Mouse (Mus musculus) MEL (cell line): ENCODE data around the gene Gm6583. TPM values are rescaled to one million over a fixed set of nuclear protein-coding genes. Genes with fewer than 3 reads are reported as not detected.

ENCODE experiments used
- DNase-seq: peaks from one replicate; pipeline ENCODE4 v3.0.0; 2011; ENCODE audit warnings: low read depth, low spot score
- H3K27ac ChIP-seq: 2 replicates; pipeline ENCODE4 v1.5.1; 2012; ENCODE audit warnings: low read depth, mild to moderate bottlenecking, control low read depth, low read length, moderate library complexity; ENCODE audit not compliant: control insufficient read depth
- H3K27me3 ChIP-seq, 2 experiments: fragments of 150-350 bp in 1 of 2; sonication (generic) in 1 of 2; 2 replicates each; pipeline ENCODE4 v1.6.1; 2012; ENCODE audit warnings: low read length in 2 of 2, mild to moderate bottlenecking in 2 of 2, improper control_type of control experiment in 1 of 2, moderate library complexity in 1 of 2; ENCODE audit not compliant: insufficient read depth in 2 of 2, control insufficient read depth in 1 of 2
- H3K36me3 ChIP-seq, 2 experiments: 2 replicates each; pipeline ENCODE4 v1.6.1; 2012 to 2014; ENCODE audit warnings: low read length in 2 of 2, improper control_type of control experiment in 1 of 2, inconsistent platforms in 1 of 2, mild to moderate bottlenecking in 1 of 2; ENCODE audit not compliant: insufficient read depth in 2 of 2, control insufficient read depth in 1 of 2
- H3K4me1 ChIP-seq, 2 experiments: fragments of 150-350 bp in 1 of 2; sonication (generic) in 1 of 2; 2 replicates each; pipeline ENCODE4 v1.6.1; 2012; ENCODE audit warnings: low read length in 2 of 2, improper control_type of control experiment in 1 of 2, mild to moderate bottlenecking in 1 of 2; ENCODE audit not compliant: insufficient read depth in 2 of 2, control insufficient read depth in 1 of 2
- H3K4me3 ChIP-seq, 2 experiments: fragments of 150-350 bp in 1 of 2; sonication (generic) in 1 of 2; 2 replicates each; pipeline ENCODE4 v1.5.1; 2012; ENCODE audit warnings: low read depth in 2 of 2, low read length in 2 of 2, mild to moderate bottlenecking in 2 of 2, moderate library complexity in 2 of 2, control low read depth in 1 of 2, improper control_type of control experiment in 1 of 2; ENCODE audit not compliant: control insufficient read depth in 1 of 2, insufficient read depth in 1 of 2
- H3K79me2 ChIP-seq: 2 replicates; pipeline ENCODE4 v1.6.1; 2012; ENCODE audit warnings: mild to moderate bottlenecking, low read length, moderate library complexity; ENCODE audit not compliant: control insufficient read depth, poor library complexity, insufficient read depth
- H3K9ac ChIP-seq: 2 replicates; pipeline ENCODE4 v1.6.1; 2012; ENCODE audit warnings: low read depth, mild to moderate bottlenecking, control low read depth, low read length, moderate library complexity; ENCODE audit not compliant: control insufficient read depth, poor library complexity, severe bottlenecking
- H3K9me3 ChIP-seq: fragments of 150-350 bp; sonication (generic); replicated peaks from 2 replicates; pipeline ENCODE4 v1.6.1; 2012; ENCODE audit warnings: mild to moderate bottlenecking, low read length, improper control_type of control experiment, moderate library complexity; ENCODE audit not compliant: insufficient read depth
- BHLHE40 ChIP-seq: IDR thresholded peaks from 2 replicates; pipeline ENCODE4 v1.6.1; 2012; ENCODE audit warnings: low read depth, mild to moderate bottlenecking, inconsistent platforms, low read length, improper control_type of control experiment, borderline replicate concordance
- CHD1 ChIP-seq: IDR thresholded peaks from 2 replicates; pipeline ENCODE4 v1.6.1; 2012; ENCODE audit warnings: low read depth, mild to moderate bottlenecking, inconsistent platforms, low read length, improper control_type of control experiment
- CHD2 ChIP-seq: IDR thresholded peaks from 2 replicates; pipeline ENCODE4 v1.6.1; 2011; ENCODE audit warnings: low read length, improper control_type of control experiment
- ETS1 ChIP-seq: IDR thresholded peaks from 2 replicates; pipeline ENCODE4 v1.6.1; 2012; ENCODE audit warnings: low read depth, mild to moderate bottlenecking, inconsistent platforms, low read length, improper control_type of control experiment, moderate library complexity
- GABPA ChIP-seq: IDR thresholded peaks from 2 replicates; pipeline ENCODE4 v1.6.1; 2012; ENCODE audit warnings: low read depth, mild to moderate bottlenecking, inconsistent platforms, low read length, improper control_type of control experiment, moderate library complexity
- GATA1 ChIP-seq: IDR thresholded peaks from 2 replicates; pipeline ENCODE4 v1.6.1; 2011; ENCODE audit warnings: low read depth, low read length, improper control_type of control experiment
- HCFC1 ChIP-seq: IDR thresholded peaks from 2 replicates; pipeline ENCODE4 v1.6.1; 2012; ENCODE audit warnings: low read depth, mild to moderate bottlenecking, inconsistent platforms, low read length, improper control_type of control experiment, moderate library complexity
- JUND ChIP-seq: IDR thresholded peaks from 2 replicates; pipeline ENCODE4 v1.6.1; 2011; ENCODE audit warnings: low read depth, mild to moderate bottlenecking, improper control_type of control experiment, low read length
- MAX ChIP-seq: IDR thresholded peaks from 2 replicates; pipeline ENCODE4 v1.6.1; 2011; ENCODE audit warnings: low read length, improper control_type of control experiment
- MEF2A ChIP-seq: IDR thresholded peaks from 2 replicates; pipeline ENCODE4 v1.6.1; 2014; ENCODE audit warnings: low read depth, mild to moderate bottlenecking, inconsistent platforms, low read length, improper control_type of control experiment; ENCODE audit not compliant: poor library complexity, insufficient replicate concordance, severe bottlenecking; ENCODE audit errors: extremely low read depth
- MYB ChIP-seq: IDR thresholded peaks from 2 replicates; pipeline ENCODE4 v1.6.1; 2011; ENCODE audit warnings: mild to moderate bottlenecking, low read depth, low read length, improper control_type of control experiment
- MYC ChIP-seq: IDR thresholded peaks from 2 replicates; pipeline ENCODE4 v1.6.1; 2011; ENCODE audit warnings: low read depth, mild to moderate bottlenecking, low read length, improper control_type of control experiment, moderate library complexity
- POLR2A ChIP-seq, 2 experiments: IDR thresholded peaks; 2 replicates each; pipeline ENCODE4 v1.6.1; 2011 to 2012; ENCODE audit warnings: low read length in 2 of 2, mild to moderate bottlenecking in 2 of 2, control low read depth in 1 of 2, improper control_type of control experiment in 1 of 2, low read depth in 1 of 2, moderate library complexity in 1 of 2; ENCODE audit not compliant: control insufficient read depth in 1 of 2, insufficient read depth in 1 of 2, poor library complexity in 1 of 2
- POLR2AphosphoS5 ChIP-seq: IDR thresholded peaks from 2 replicates; pipeline ENCODE4 v1.6.1; 2012; ENCODE audit warnings: low read depth, borderline replicate concordance, mild to moderate bottlenecking, inconsistent platforms, low read length, moderate library complexity, mixed read lengths
- RAD21 ChIP-seq: IDR thresholded peaks from 2 replicates; pipeline ENCODE4 v1.6.1; 2011; ENCODE audit warnings: mild to moderate bottlenecking, low read depth, low read length, improper control_type of control experiment
- RCOR1 ChIP-seq: IDR thresholded peaks from 2 replicates; pipeline ENCODE4 v1.6.1; 2012; ENCODE audit warnings: low read depth, mild to moderate bottlenecking, inconsistent platforms, low read length, improper control_type of control experiment
- SMC3 ChIP-seq: IDR thresholded peaks from 2 replicates; pipeline ENCODE4 v1.6.1; 2011; ENCODE audit warnings: low read depth, low read length, improper control_type of control experiment
- UBTF ChIP-seq: IDR thresholded peaks from 2 replicates; pipeline ENCODE4 v1.6.1; 2012; ENCODE audit warnings: low read depth, mild to moderate bottlenecking, inconsistent platforms, low read length, improper control_type of control experiment, moderate library complexity, borderline replicate concordance; ENCODE audit not compliant: insufficient read depth
- ZKSCAN1 ChIP-seq: IDR thresholded peaks from 2 replicates; pipeline ENCODE4 v1.6.1; 2012; ENCODE audit warnings: low read depth, mild to moderate bottlenecking, inconsistent platforms, low read length, improper control_type of control experiment, moderate library complexity
- ZNF384 ChIP-seq: IDR thresholded peaks from 2 replicates; pipeline ENCODE4 v1.6.1; 2012; ENCODE audit warnings: low read depth, mild to moderate bottlenecking, inconsistent platforms, low read length, improper control_type of control experiment
- polyA plus RNA-seq, 2 experiments: library from polyadenylated mRNA; stranded (reverse) in 1 of 2; unstranded in 1 of 2; fragments of >175 nt in 1 of 2; fragments of >200 nt in 1 of 2; gene quantifications; 2 replicates each; pipeline versions ENCODE4 v1.2.1 to v1.2.4; 2012; ENCODE audit warnings: low replicate concordance in 2 of 2, low read depth in 1 of 2; ENCODE audit not compliant: insufficient read length in 2 of 2, insufficient read depth in 1 of 2, missing spikeins in 1 of 2
- total RNA-seq: library from RNA; depleted of rRNA; stranded (reverse); fragments of 300-350 nt; gene quantifications from 2 replicates; pipeline ENCODE4 v1.2.3, GENCODE M21; 2012

The Gm6583 gene
- total and polyA plus RNA-seq, 3 experiments: 0.04 to 0.11 TPM; not detected in 1

DNA sequence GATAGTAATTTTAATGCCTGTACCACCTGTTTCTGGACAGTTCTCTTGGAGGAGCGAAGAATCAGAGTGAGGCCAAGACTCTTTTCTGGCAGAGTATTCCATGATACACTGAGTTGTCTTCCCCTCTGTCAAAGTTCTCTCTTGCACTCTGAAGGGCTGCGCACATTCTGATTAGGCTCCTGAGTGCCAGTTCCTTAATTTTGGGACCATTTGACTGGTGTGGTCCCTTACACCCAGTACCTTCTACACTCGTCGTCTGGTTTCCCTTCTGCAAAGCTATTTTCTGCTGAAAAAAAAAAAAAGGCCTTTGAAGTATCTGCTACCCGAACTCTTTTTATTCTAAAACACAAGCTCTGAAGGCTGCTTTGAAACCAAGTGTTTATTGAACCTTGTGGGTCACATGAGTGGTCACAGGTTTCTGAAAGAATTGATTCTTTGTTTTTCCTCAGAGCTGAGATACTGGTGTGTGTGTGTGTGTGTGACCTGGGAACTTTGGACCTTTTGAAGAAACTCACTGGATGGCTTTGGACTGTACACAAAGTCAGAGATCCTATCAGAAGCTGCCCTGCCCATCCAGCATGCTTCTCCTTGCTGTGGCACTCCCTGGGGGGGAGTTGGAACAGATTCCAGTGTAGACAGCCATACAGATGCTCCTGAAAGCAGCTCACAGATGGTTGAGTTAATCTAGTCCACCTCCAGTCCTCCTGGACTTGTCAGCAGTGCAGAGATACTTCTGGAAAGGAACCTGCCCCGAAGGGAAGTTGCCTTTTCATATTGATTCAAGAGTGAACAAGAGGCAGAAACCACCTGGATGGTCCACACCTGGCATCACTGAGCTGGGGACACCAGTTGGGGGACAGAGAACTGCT, 11.5 kb downstream of the Gm6583 start:
- no peaks in the 10 kb centered on the region for H3K27me3 ChIP-seq
- no peak overlapping the region for H3K4me3 ChIP-seq
- peaks cover 20% of the 10 kb centered on the region for H3K79me2 ChIP-seq
- no peak for TF ChIP-seq ZKSCAN1
- TF ChIP-seq SMC3: no peak
- TF ChIP-seq HCFC1: no peak
- TF ChIP-seq MEF2A: no peak
- TF ChIP-seq CHD2: no peak
- TF ChIP-seq BHLHE40: no peak
- TF ChIP-seq RCOR1: no peak
- no peak for TF ChIP-seq JUND
- TF ChIP-seq GABPA: no peak
- TF ChIP-seq GATA1: no peak
- TF ChIP-seq ZNF384: no peak
- no peak for TF ChIP-seq MAX
- TF ChIP-seq RAD21: no peak
- no peak overlapping the region for H3K27ac ChIP-seq
- no peak for DNase-seq
- 0 out of 2 replicates have a peak overlapping the region, but pooled peaks have one; percentile 0 for H3K9ac ChIP-seq
- H3K36me3 ChIP-seq: peaks cover 0 to 10% of the 10 kb centered on the region in 2 experiments; a peak in 2 of 4 replicates
- H3K9me3 ChIP-seq: no peaks in the 10 kb centered on the region
- peaks cover 0 to 20% of the 10 kb centered on the region in 2 experiments; a peak in 3 of 4 replicates for H3K4me1 ChIP-seq

DNA sequence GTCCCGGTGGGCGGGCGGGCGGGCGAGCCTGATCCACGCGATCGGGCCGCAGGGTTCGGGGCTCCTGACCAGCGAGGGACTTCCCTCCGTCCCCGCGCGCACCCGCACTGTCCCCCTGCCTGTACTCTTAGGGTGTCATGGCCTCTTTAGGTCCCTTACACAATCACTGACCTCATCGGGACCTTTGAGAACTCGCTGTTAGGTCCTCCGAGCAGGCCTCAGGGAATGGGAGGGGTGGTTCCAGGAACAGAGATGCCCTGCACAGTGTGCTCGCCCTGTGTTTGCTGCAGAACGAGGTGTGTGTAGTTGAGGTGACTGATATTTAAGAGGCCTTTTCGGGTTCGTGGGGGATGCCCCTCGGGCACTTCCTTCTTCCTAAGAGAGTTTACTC, 12.6 kb downstream of the Gm6583 start:
- Histone ChIP-seq H3K36me3 (peaks cover 0 to 10% of the 10 kb centered on the region in 2 experiments; a peak in 2 of 4 replicates), H3K9me3 (no peaks in the 10 kb centered on the region), H3K27ac (peak overlapping the region; percentile 5; the same call in 1 of the 2 replicates), H3K9ac (peak overlapping the region; percentile 90), H3K4me1 (peaks cover 0 to 20% of the 10 kb centered on the region in 2 experiments; a peak in 3 of 4 replicates), H3K27me3 (no peaks in the 10 kb centered on the region), H3K4me3 (peak overlapping the region; percentile 82 to 98), H3K79me2 (peaks cover 20% of the 10 kb centered on the region)
- DNase-seq: peak; percentile 66
- TF ChIP-seq ZKSCAN1: no peak
- no peak for TF ChIP-seq HCFC1
- no peak for TF ChIP-seq MYB
- TF ChIP-seq POLR2A (IDR thresholded peaks at IDR 0.05; ENCODE audit: control insufficient read depth in 1 of 2, insufficient read depth in 1 of 2, low read depth in 1 of 2, low read length in 2 of 2, poor library complexity in 1 of 2): peak in 1 of 2 experiments; percentile 27; a peak in 1 of 4 replicates
- TF ChIP-seq MYC: no peak
- no peak for TF ChIP-seq CHD1
- no peak for TF ChIP-seq UBTF
- no peak for TF ChIP-seq ETS1
- TF ChIP-seq POLR2AphosphoS5: no peak
